Mouse (Mus musculus): ENCODE results near the gene Kctd19. TPM values are rescaled to one million over a fixed set of nuclear protein-coding genes. Genes with fewer than 3 reads are reported as not detected.
A peak's percentile ranks its signal among the peaks of the same experiment; 100 is the strongest.

The Kctd19 gene
- polyA plus RNA-seq (2014; fragmentation: Nextera tagmentation; extraction: Ambion mirVana): 0.14 TPM in 1 of 2 replicates, not detected in the other

GRCm38 (mm10) chr8:105413391-105413790, at the start of gene Kctd19, which contains the start of gene Lrrc36:
Gene Kctd19 (minus strand): TSS chr8:105413502.
Gene Lrrc36 (plus strand): TSS chr8:105413571.
- Histone ChIP-seq H3K36me3 (ENCODE audit: control insufficient read depth, insufficient read depth, low read length) (no peaks in the 10 kb centered on the region), H3K4me1 (replicated peaks; ENCODE audit: control insufficient read depth, insufficient read depth, low read length) (no peaks in the 10 kb centered on the region), H3K4me3 (ENCODE audit: low read depth, low read length) (peak within 1 kb of the TSS; percentile 25), H3K27ac (ENCODE audit: low read depth, low read length) (no peak within 1 kb of the TSS), H3K4me2 (replicated peaks; ENCODE audit: low read depth, low read length) (peak within 1 kb of the TSS; percentile 37), H3K9ac (ENCODE audit: low read depth, low read length) (no peak within 1 kb of the TSS), H3K27me3 (ENCODE audit: control insufficient read depth, insufficient read depth, low read length) (no peaks in the 10 kb centered on the region), H3K9me3 (ENCODE audit: control insufficient read depth, low read length) (no peaks in the 10 kb centered on the region)
- ATAC-seq (ENCODE audit: low FRiP score): peak; percentile 77
- peak; percentile 72 for DNase-seq (ENCODE audit: low spot score)
- under 1% methylated on average over 34 of the region's 34 CpGs for WGBS

- DNase-seq (ENCODE audit: low spot score) (no peak), ATAC-seq (ENCODE audit: low FRiP score) (no peak)
- Histone ChIP-seq H3K4me3 (ENCODE audit: low read depth, low read length) (no peak overlapping the region), H3K9ac (ENCODE audit: low read depth, low read length) (no peak overlapping the region), H3K36me3 (ENCODE audit: control insufficient read depth, insufficient read depth, low read length) (no peaks in the 10 kb centered on the region), H3K4me2 (replicated peaks; ENCODE audit: low read depth, low read length) (no peak overlapping the region), H3K27me3 (ENCODE audit: control insufficient read depth, insufficient read depth, low read length) (no peaks in the 10 kb centered on the region), H3K27ac (ENCODE audit: low read depth, low read length) (no peak overlapping the region), H3K9me3 (ENCODE audit: control insufficient read depth, low read length) (no peaks in the 10 kb centered on the region), H3K4me1 (replicated peaks; ENCODE audit: control insufficient read depth, insufficient read depth, low read length) (peaks cover 8% of the 10 kb centered on the region)
- 69% methylated on average over 13 of the region's 13 CpGs for WGBS
These were observed 47.9 kb upstream of the Kctd19 start for GRCm38 (mm10) chr8:105461085-105461803.

- H3K4me3 ChIP-seq (ENCODE audit: low read depth, low read length): no peak overlapping the region
- H3K27ac ChIP-seq (ENCODE audit: low read depth, low read length): no peak overlapping the region
- DNase-seq (ENCODE audit: low spot score) (no peak), ATAC-seq (ENCODE audit: low FRiP score) (no peak)
- no peaks in the 10 kb centered on the region for H3K9me3 ChIP-seq (ENCODE audit: control insufficient read depth, low read length)
- WGBS: 68% methylated on average over 10 of the region's 10 CpGs
- H3K4me1 ChIP-seq (replicated peaks; ENCODE audit: control insufficient read depth, insufficient read depth, low read length): no peaks in the 10 kb centered on the region; the same call in 1 of the 2 replicates
- no peaks in the 10 kb centered on the region for H3K27me3 ChIP-seq (ENCODE audit: control insufficient read depth, insufficient read depth, low read length)
- no peaks in the 10 kb centered on the region for H3K36me3 ChIP-seq (ENCODE audit: control insufficient read depth, insufficient read depth, low read length)
- H3K9ac ChIP-seq (ENCODE audit: low read depth, low read length): no peak overlapping the region
- no peak overlapping the region for H3K4me2 ChIP-seq (replicated peaks; ENCODE audit: low read depth, low read length)
These were observed 41.9 kb upstream of the Kctd19 start for GRCm38 (mm10) chr8:105455218-105455617.

- 70% methylated on average over 5 of the region's 5 CpGs for whole genome bisulfite sequencing
- H3K27me3 ChIP-seq (ENCODE audit: control insufficient read depth, insufficient read depth, low read length): no peaks in the 10 kb centered on the region
- no peak overlapping the region for H3K27ac ChIP-seq (ENCODE audit: low read depth, low read length)
- H3K4me3 ChIP-seq (ENCODE audit: low read depth, low read length): no peak overlapping the region
- H3K9ac ChIP-seq (ENCODE audit: low read depth, low read length): no peak overlapping the region
- H3K9me3 ChIP-seq (ENCODE audit: control insufficient read depth, low read length): no peaks in the 10 kb centered on the region
- DNase-seq (ENCODE audit: low spot score): no peak
- no peaks in the 10 kb centered on the region for H3K36me3 ChIP-seq (ENCODE audit: control insufficient read depth, insufficient read depth, low read length)
- no peaks in the 10 kb centered on the region; the same call in 1 of the 2 replicates for H3K4me1 ChIP-seq (replicated peaks; ENCODE audit: control insufficient read depth, insufficient read depth, low read length)
- no peak overlapping the region for H3K4me2 ChIP-seq (replicated peaks; ENCODE audit: low read depth, low read length)
- no peak for ATAC-seq (ENCODE audit: low FRiP score)
These were observed 40.8 kb upstream of the Kctd19 start for GRCm38 (mm10) chr8:105454088-105454487.

- no peak overlapping the region for H3K27ac ChIP-seq (ENCODE audit: low read depth, low read length)
- no peaks in the 10 kb centered on the region for H3K9me3 ChIP-seq (ENCODE audit: control insufficient read depth, low read length)
- ATAC-seq (ENCODE audit: low FRiP score): no peak
- H3K36me3 ChIP-seq (ENCODE audit: control insufficient read depth, insufficient read depth, low read length): no peaks in the 10 kb centered on the region
- H3K4me1 ChIP-seq (replicated peaks; ENCODE audit: control insufficient read depth, insufficient read depth, low read length): no peaks in the 10 kb centered on the region; the same call in 1 of the 2 replicates
- H3K4me3 ChIP-seq (ENCODE audit: low read depth, low read length): no peak overlapping the region
- no peak overlapping the region for H3K4me2 ChIP-seq (replicated peaks; ENCODE audit: low read depth, low read length)
- no peaks in the 10 kb centered on the region for H3K27me3 ChIP-seq (ENCODE audit: control insufficient read depth, insufficient read depth, low read length)
- peak; percentile 24 for DNase-seq (ENCODE audit: low spot score)
- no peak overlapping the region for H3K9ac ChIP-seq (ENCODE audit: low read depth, low read length)
- WGBS: 76% methylated on average over 5 of the region's 5 CpGs
These were observed 40.0 kb upstream of the Kctd19 start for GRCm38 (mm10) chr8:105453296-105453695.

- Histone ChIP-seq H3K27ac (ENCODE audit: low read depth, low read length) (peak overlapping the region; percentile 14; the same call in 1 of the 2 replicates), H3K27me3 (ENCODE audit: control insufficient read depth, insufficient read depth, low read length) (no peaks in the 10 kb centered on the region), H3K4me2 (replicated peaks; ENCODE audit: low read depth, low read length) (no peak overlapping the region), H3K4me3 (ENCODE audit: low read depth, low read length) (no peak overlapping the region), H3K4me1 (replicated peaks; ENCODE audit: control insufficient read depth, insufficient read depth, low read length) (no peaks in the 10 kb centered on the region), H3K36me3 (ENCODE audit: control insufficient read depth, insufficient read depth, low read length) (no peaks in the 10 kb centered on the region), H3K9me3 (ENCODE audit: control insufficient read depth, low read length) (no peaks in the 10 kb centered on the region), H3K9ac (ENCODE audit: low read depth, low read length) (no peak overlapping the region)
- 61% methylated on average over 15 of the region's 15 CpGs for WGBS
- DNase-seq (ENCODE audit: low spot score) (no peak), ATAC-seq (ENCODE audit: low FRiP score) (no peak)
These were observed 38.8 kb upstream of the Kctd19 start for GRCm38 (mm10) chr8:105451903-105452603.

- Histone ChIP-seq H3K36me3 (ENCODE audit: control insufficient read depth, insufficient read depth, low read length) (no peaks in the 10 kb centered on the region), H3K4me1 (replicated peaks; ENCODE audit: control insufficient read depth, insufficient read depth, low read length) (no peaks in the 10 kb centered on the region), H3K9ac (ENCODE audit: low read depth, low read length) (no peak overlapping the region), H3K27ac (ENCODE audit: low read depth, low read length) (no peak overlapping the region), H3K4me3 (ENCODE audit: low read depth, low read length) (no peak overlapping the region), H3K4me2 (replicated peaks; ENCODE audit: low read depth, low read length) (no peak overlapping the region), H3K9me3 (ENCODE audit: control insufficient read depth, low read length) (no peaks in the 10 kb centered on the region), H3K27me3 (ENCODE audit: control insufficient read depth, insufficient read depth, low read length) (no peaks in the 10 kb centered on the region)
- WGBS: 47% methylated on average over 1 of the region's 1 CpGs
- DNase-seq (ENCODE audit: low spot score) (no peak), ATAC-seq (ENCODE audit: low FRiP score) (peak; percentile 65)
These were observed 37.7 kb upstream of the Kctd19 start for GRCm38 (mm10) chr8:105450977-105451376.

- Histone ChIP-seq H3K4me2 (replicated peaks; ENCODE audit: low read depth, low read length) (no peak overlapping the region), H3K4me1 (replicated peaks; ENCODE audit: control insufficient read depth, insufficient read depth, low read length) (0 out of 2 replicates have a peak, but pooled peaks cover 3% of the 10 kb centered on the region), H3K36me3 (ENCODE audit: control insufficient read depth, insufficient read depth, low read length) (no peaks in the 10 kb centered on the region), H3K27ac (ENCODE audit: low read depth, low read length) (no peak overlapping the region), H3K4me3 (ENCODE audit: low read depth, low read length) (no peak overlapping the region), H3K9ac (ENCODE audit: low read depth, low read length) (no peak overlapping the region), H3K9me3 (ENCODE audit: control insufficient read depth, low read length) (no peaks in the 10 kb centered on the region), H3K27me3 (ENCODE audit: control insufficient read depth, insufficient read depth, low read length) (no peaks in the 10 kb centered on the region)
- ATAC-seq (ENCODE audit: low FRiP score) (no peak), DNase-seq (ENCODE audit: low spot score) (no peak)
- 89% methylated on average over 5 of the region's 5 CpGs for WGBS
These were observed 35.3 kb upstream of the Kctd19 start for GRCm38 (mm10) chr8:105448596-105448995.
